Mouse (Mus musculus): ENCODE measurements around the gene Cecr2. TPM values are rescaled to one million over a fixed set of nuclear protein-coding genes. Genes with fewer than 3 reads are reported as not detected.
A peak's percentile ranks its signal among the peaks of the same experiment; 100 is the strongest.

Cecr2 gene
- total RNA-seq, 2 experiments from 2014 or later = 7.8 to 18.8 TPM

- intact Hi-C loops (cut with DNase I) = no loop called here
- DNase-seq = no peak
Observed at GRCm38 (mm10) chr6:120761151-120761550, 95.0 kb downstream of the Cecr2 start.

- DNase-seq = no peak
- intact Hi-C loops (cut with DNase I) = no loop called here
Observed at GRCm38 (mm10) chr6:120769972-120770371, 103.8 kb downstream of the Cecr2 start.

GRCm38 (mm10) chr6:120771366-120771765 lies 105.2 kb downstream of the Cecr2 start:
- intact Hi-C loops (cut with DNase I) = no loop called here
- DNase-seq = no peak

- intact Hi-C loops (cut with DNase I) = no loop called here
- DNase-seq = peak in 1 of 2 experiments; percentile 23
Observed at GRCm38 (mm10) chr6:120772025-120772424, 105.9 kb downstream of the Cecr2 start.

GRCm38 (mm10) chr6:120773149-120773628 lies 107.0 kb downstream of the Cecr2 start, which contains the start of gene Slc25a18:
Gene Slc25a18, plus strand, starts transcription at chr6:120773578.
- intact Hi-C loops (cut with DNase I) = no loop called here
- no peak for DNase-seq

GRCm38 (mm10) chr6:120773763-120774162 lies 107.6 kb downstream of the Cecr2 start:
- intact Hi-C loops (cut with DNase I) = no loop called here
- no peak for DNase-seq

- no peak for DNase-seq
- intact Hi-C loops (cut with DNase I) = no loop called here
Observed at GRCm38 (mm10) chr6:120776286-120776685, 110.1 kb downstream of the Cecr2 start.

- DNase-seq = no peak
- intact Hi-C loops (cut with DNase I) = no loop called here
Observed at GRCm38 (mm10) chr6:120777533-120777932, 111.4 kb downstream of the Cecr2 start.

- intact Hi-C loops (cut with DNase I) = no loop called here
- no peak for DNase-seq
Observed at GRCm38 (mm10) chr6:120778226-120778625, 112.1 kb downstream of the Cecr2 start.

GRCm38 (mm10) chr6:120782948-120783347 lies 116.8 kb downstream of the Cecr2 start:
- no peak for DNase-seq
- intact Hi-C loops (cut with DNase I) = no loop called here

GRCm38 (mm10) chr6:120784351-120784750 lies 118.2 kb downstream of the Cecr2 start:
- DNase-seq = no peak
- intact Hi-C loops (cut with DNase I) = no loop called here

- no peak for DNase-seq
- intact Hi-C loops (cut with DNase I) = no loop called here
Observed at GRCm38 (mm10) chr6:120788068-120788607, 122.0 kb downstream of the Cecr2 start.

GRCm38 (mm10) chr6:120788904-120789303 lies 122.7 kb downstream of the Cecr2 start:
- no peak for DNase-seq
- intact Hi-C loops (cut with DNase I) = no loop called here

- DNase-seq = no peak
- intact Hi-C loops (cut with DNase I) = loop anchor here (5.0 kb wide), 1 partner anchor 48 kb away; no protein-coding TSS in a partner anchor
Observed at GRCm38 (mm10) chr6:120790153-120790552, 124.0 kb downstream of the Cecr2 start.

GRCm38 (mm10) chr6:120790717-120791116 lies 124.5 kb downstream of the Cecr2 start:
- DNase-seq = no peak
- intact Hi-C loops (cut with DNase I) = loop anchor here (5.0 kb wide), 1 partner anchor 48 kb away; no protein-coding TSS in a partner anchor

- intact Hi-C loops (cut with DNase I) = loop anchor here (5.0 kb wide), 1 partner anchor 51 kb away; no protein-coding TSS in a partner anchor
- DNase-seq = no peak
Observed at GRCm38 (mm10) chr6:120792947-120793346, 126.8 kb downstream of the Cecr2 start.

GRCm38 (mm10) chr6:120795422-120796086 lies 129.4 kb downstream of the Cecr2 start:
- peak in 1 of 2 experiments; percentile 23 for DNase-seq
- intact Hi-C loops (cut with DNase I) = no loop called here

- intact Hi-C loops (cut with DNase I) = no loop called here
- no peak for DNase-seq
Observed at GRCm38 (mm10) chr6:120796111-120796510, 129.9 kb downstream of the Cecr2 start.

- intact Hi-C loops (cut with DNase I) = no loop called here
Observed at GRCm38 (mm10) chr6:120798019-120798418, 131.8 kb downstream of the Cecr2 start.

GRCm38 (mm10) chr6:120798905-120799304 lies 132.7 kb downstream of the Cecr2 start:
- intact Hi-C loops (cut with DNase I) = no loop called here
- no peak for DNase-seq

More at GRCm38 (mm10) chr6:120798019-120798418, 131.8 kb downstream of the Cecr2 start:
- DNase-seq = no peak

GRCm38 (mm10) chr6:120799581-120800041 lies 133.4 kb downstream of the Cecr2 start:
- intact Hi-C loops (cut with DNase I) = no loop called here
- DNase-seq = no peak

Data from gastrocnemius, postnatal 36 days (tissue).